27 mouse cellular contexts compared by ENCODE assay signal in the genomic region with DNA sequence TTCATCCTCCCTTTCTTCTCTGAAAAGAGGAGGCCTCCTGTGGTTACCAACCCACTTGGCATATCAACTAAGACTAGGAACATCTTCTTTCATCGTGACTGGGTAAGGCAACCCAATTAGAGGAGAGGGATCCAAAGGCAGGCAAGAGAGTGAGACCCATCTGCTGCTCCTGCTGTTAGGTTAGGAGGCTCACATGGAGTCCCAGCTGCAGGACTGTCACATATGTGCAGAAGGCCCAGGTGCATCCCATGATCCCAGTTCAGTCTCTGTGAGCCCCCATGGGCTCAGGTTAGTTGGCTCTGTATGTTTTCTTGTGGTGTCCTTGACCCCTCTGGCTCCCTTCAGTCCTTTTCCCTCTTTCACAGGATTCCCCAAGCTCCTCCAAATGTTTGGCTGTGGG. TPM values are rescaled to one million over a fixed set of nuclear protein-coding genes. Genes with fewer than 3 reads are reported as not detected.
DNase-seq lines count a peak whose midpoint lies in the region; ATAC-seq and TF ChIP-seq lines count a peak whose summit lies in the region.
"Had no signal": no experiment of that assay in that cellular context is flagged by ENCODE, and none has a peak within 500 bp of the region (broad histone marks: within the 10 kb centered on the region; RNA-seq: fewer than 3 reads in every experiment).

No protein-coding gene starts in this region.

- H3K4me1 ChIP-seq in forebrain, embryonic 13.5 days: no peaks in the 10 kb centered on the region
- no peaks in the 10 kb centered on the region for H3K4me1 ChIP-seq in forebrain, embryonic 15.5 days
- H3K4me1 ChIP-seq in hindbrain, embryonic 13.5 days (replicated peaks): 0 out of 2 replicates have a peak, but pooled peaks cover 4% of the 10 kb centered on the region
- H3K4me1 ChIP-seq in hindbrain, embryonic 11.5 days (replicated peaks; ENCODE audit: control insufficient read depth, insufficient read depth, low read length): no peaks in the 10 kb centered on the region
- H3K4me1 ChIP-seq in midbrain, embryonic 14.5 days (ENCODE audit: control insufficient read depth, insufficient read depth, low read length): no peaks in the 10 kb centered on the region
- H3K4me1 ChIP-seq in midbrain, postnatal 0 days (ENCODE audit: insufficient read depth, low read length): no peaks in the 10 kb centered on the region; the same call in 1 of the 2 replicates
- H3K4me1 ChIP-seq: embryonic facial prominence, embryonic 12.5 days had no signal

- 23% methylated on average over 1 of the region's 1 CpGs for WGBS in forebrain, embryonic 13.5 days
- 21% methylated on average over 1 of the region's 1 CpGs for WGBS in forebrain, embryonic 15.5 days
- 3% methylated on average over 1 of the region's 1 CpGs for WGBS in hindbrain, embryonic 13.5 days
- 8% methylated on average over 1 of the region's 1 CpGs for WGBS in hindbrain, embryonic 11.5 days
- 5% methylated on average over 1 of the region's 1 CpGs for WGBS in midbrain, embryonic 14.5 days
- 3% methylated on average over 1 of the region's 1 CpGs for WGBS in midbrain, postnatal 0 days

- peak; percentile 40 for DNase-seq in heart, adult 11 months
- DNase-seq in heart, postnatal 10 days: no peak
- DNase-seq in hindbrain, embryonic 11.5 days (ENCODE audit: low spot score): no peak
- peak; percentile 9 for DNase-seq in midbrain, embryonic 14.5 days
- DNase-seq in midbrain, postnatal 0 days (ENCODE audit: low spot score): no peak
- DNase-seq: adrenal gland, adult 8-10 months; adrenal gland, postnatal 14 days; adrenal gland, postnatal 36 days; B cell, adult 2 months; cerebellum, adult 11 months; cerebellum, adult 18-20 months; cerebellum, adult 8-10 months; cerebellum, adult 9-11 months; cerebellum, postnatal 14 days; cerebellum, postnatal 36 days; embryo, embryonic 11 days; forebrain, postnatal 0 days had no signal

- intact Hi-C loops in heart, postnatal 10 days (cut with DNase I): no loop called here

- peak; percentile 59 for ATAC-seq in forebrain, embryonic 13.5 days
- ATAC-seq in forebrain, embryonic 15.5 days (replicated peaks): no peak
- ATAC-seq in hindbrain, embryonic 13.5 days (ENCODE audit: low FRiP score): peak; percentile 57; the same call in 1 of the 2 replicates
- ATAC-seq in hindbrain, embryonic 11.5 days (ENCODE audit: low FRiP score): no peak
- 0 out of 2 replicates have a peak, but pooled peaks have one; percentile 6 for ATAC-seq in midbrain, embryonic 14.5 days (ENCODE audit: low FRiP score, low TSS enrichment)
- ATAC-seq in midbrain, postnatal 0 days (ENCODE audit: low FRiP score): no peak
- ATAC-seq: activated CD4-positive, CD25-positive, alpha-beta regulatory T cell, adult 4 months; CD4-positive, CD25-positive, alpha-beta regulatory T cell, adult 4 months; forebrain, postnatal 0 days; Patski had no signal

- no peak for TF ChIP-seq CTCF in midbrain, postnatal 0 days (IDR thresholded peaks at IDR 0.05)

- H3K36me3 ChIP-seq in forebrain, embryonic 13.5 days (ENCODE audit: poor library complexity, severe bottlenecking): no peaks in the 10 kb centered on the region
- no peaks in the 10 kb centered on the region for H3K36me3 ChIP-seq in forebrain, embryonic 15.5 days
- H3K36me3 ChIP-seq in hindbrain, embryonic 13.5 days: no peaks in the 10 kb centered on the region
- no peaks in the 10 kb centered on the region for H3K36me3 ChIP-seq in hindbrain, embryonic 11.5 days (ENCODE audit: control insufficient read depth, insufficient read depth, low read length)
- H3K36me3 ChIP-seq in midbrain, embryonic 14.5 days (ENCODE audit: control insufficient read depth, insufficient read depth, low read length): no peaks in the 10 kb centered on the region
- H3K36me3 ChIP-seq in midbrain, postnatal 0 days (ENCODE audit: insufficient read depth, low read length): no peaks in the 10 kb centered on the region
- H3K36me3 ChIP-seq: embryonic facial prominence, embryonic 10.5 days; embryonic facial prominence, embryonic 12.5 days; G1E had no signal

- H3K27me3 ChIP-seq in forebrain, embryonic 13.5 days: no peaks in the 10 kb centered on the region
- H3K27me3 ChIP-seq in forebrain, embryonic 15.5 days: no peaks in the 10 kb centered on the region
- H3K27me3 ChIP-seq in hindbrain, embryonic 13.5 days: no peaks in the 10 kb centered on the region
- no peaks in the 10 kb centered on the region for H3K27me3 ChIP-seq in hindbrain, embryonic 11.5 days (ENCODE audit: control insufficient read depth, insufficient read depth, low read length)
- H3K27me3 ChIP-seq in midbrain, embryonic 14.5 days (ENCODE audit: control insufficient read depth, insufficient read depth, low read length): no peaks in the 10 kb centered on the region
- H3K27me3 ChIP-seq in midbrain, postnatal 0 days (ENCODE audit: insufficient read depth, low read length): no peaks in the 10 kb centered on the region
- H3K27me3 ChIP-seq: CH12.LX, Patski had no signal

- no peak overlapping the region for H3K4me2 ChIP-seq in forebrain, embryonic 13.5 days
- H3K4me2 ChIP-seq in forebrain, embryonic 15.5 days (replicated peaks): no peak overlapping the region
- no peak overlapping the region for H3K4me2 ChIP-seq in hindbrain, embryonic 13.5 days
- H3K4me2 ChIP-seq in hindbrain, embryonic 11.5 days (replicated peaks; ENCODE audit: low read depth, low read length): no peak overlapping the region
- H3K4me2 ChIP-seq in midbrain, embryonic 14.5 days (ENCODE audit: low read length): no peak overlapping the region
- H3K4me2 ChIP-seq in midbrain, postnatal 0 days (ENCODE audit: low read depth, low read length, poor library complexity, severe bottlenecking): no peak overlapping the region
- H3K4me2 ChIP-seq: embryonic facial prominence, embryonic 12.5 days had no signal

- no peak overlapping the region for H3K27ac ChIP-seq in forebrain, embryonic 13.5 days
- no peak overlapping the region for H3K27ac ChIP-seq in forebrain, embryonic 15.5 days (replicated peaks)
- peak overlapping the region; percentile 30; the same call in 1 of the 2 replicates for H3K27ac ChIP-seq in hindbrain, embryonic 13.5 days
- H3K27ac ChIP-seq in hindbrain, embryonic 11.5 days (ENCODE audit: low read depth, low read length): no peak overlapping the region
- no peak overlapping the region for H3K27ac ChIP-seq in midbrain, embryonic 14.5 days (replicated peaks; ENCODE audit: low read depth, low read length)
- H3K27ac ChIP-seq in midbrain, postnatal 0 days (ENCODE audit: low read depth, low read length): no peak overlapping the region
- H3K27ac ChIP-seq: embryonic facial prominence, embryonic 10.5 days; embryonic facial prominence, embryonic 12.5 days had no signal

- H3K4me3 ChIP-seq in forebrain, embryonic 13.5 days: no peak overlapping the region
- no peak overlapping the region for H3K4me3 ChIP-seq in forebrain, embryonic 15.5 days
- H3K4me3 ChIP-seq in hindbrain, embryonic 13.5 days: no peak overlapping the region
- H3K4me3 ChIP-seq in hindbrain, embryonic 11.5 days (ENCODE audit: low read depth, low read length): no peak overlapping the region
- no peak overlapping the region for H3K4me3 ChIP-seq in midbrain, embryonic 14.5 days (replicated peaks; ENCODE audit: low read depth, low read length)
- H3K4me3 ChIP-seq in midbrain, postnatal 0 days (ENCODE audit: low read depth, low read length): no peak overlapping the region
- H3K4me3 ChIP-seq: embryonic facial prominence, embryonic 10.5 days; embryonic facial prominence, embryonic 12.5 days had no signal

- no peak overlapping the region for H3K9ac ChIP-seq in forebrain, embryonic 13.5 days
- no peak overlapping the region for H3K9ac ChIP-seq in forebrain, embryonic 15.5 days (replicated peaks)
- H3K9ac ChIP-seq in hindbrain, embryonic 13.5 days: no peak overlapping the region
- H3K9ac ChIP-seq in hindbrain, embryonic 11.5 days (ENCODE audit: low read depth, low read length): no peak overlapping the region
- no peak overlapping the region for H3K9ac ChIP-seq in midbrain, embryonic 14.5 days (replicated peaks; ENCODE audit: low read length)
- H3K9ac ChIP-seq in midbrain, postnatal 0 days (replicated peaks; ENCODE audit: low read length, poor library complexity, severe bottlenecking): no peak overlapping the region
- H3K9ac ChIP-seq: embryonic facial prominence, embryonic 12.5 days; forebrain, postnatal 0 days had no signal

- H3K9me3 ChIP-seq in forebrain, embryonic 13.5 days (replicated peaks): no peaks in the 10 kb centered on the region
- no peaks in the 10 kb centered on the region for H3K9me3 ChIP-seq in forebrain, embryonic 15.5 days
- H3K9me3 ChIP-seq in hindbrain, embryonic 13.5 days: no peaks in the 10 kb centered on the region
- no peaks in the 10 kb centered on the region for H3K9me3 ChIP-seq in hindbrain, embryonic 11.5 days (ENCODE audit: control insufficient read depth, low read length)
- H3K9me3 ChIP-seq in midbrain, embryonic 14.5 days (ENCODE audit: control insufficient read depth, low read length): no peaks in the 10 kb centered on the region
- H3K9me3 ChIP-seq in midbrain, postnatal 0 days (ENCODE audit: low read length): no peaks in the 10 kb centered on the region
- H3K9me3 ChIP-seq: embryonic facial prominence, embryonic 10.5 days; embryonic facial prominence, embryonic 12.5 days; G1E had no signal

RNA-seq across cellular contexts. Expression of gene Sgk1, which starts 32.8 kb away (rescaled TPM):
- 16.3 and 18.3 TPM in 2 replicates for polyA plus RNA-seq in forebrain, embryonic 13.5 days (2015; fragmentation: Nextera tagmentation; extraction: Ambion mirVana)
- 27.1 and 28.7 TPM in 2 replicates for polyA plus RNA-seq in forebrain, embryonic 15.5 days (2015; fragmentation: Nextera tagmentation; extraction: Ambion mirVana)
- total RNA-seq in heart, postnatal 10 days (2021): 100 to 1,000 TPM in 1 of 2 experiments, 10 to 100 TPM in 1; 66.4 to 121 TPM
- 37.0 and 40.0 TPM in 2 replicates for polyA plus RNA-seq in hindbrain, embryonic 13.5 days (2015; fragmentation: Nextera tagmentation; extraction: Ambion mirVana)
- polyA plus RNA-seq in hindbrain, embryonic 11.5 days (2014; fragmentation: Nextera tagmentation; extraction: Ambion mirVana): 24.6 and 25.6 TPM in 2 replicates
- 43.7 and 47.9 TPM in 2 replicates for polyA plus RNA-seq in midbrain, embryonic 14.5 days (2014; fragmentation: Nextera tagmentation; extraction: Ambion mirVana)
- total RNA-seq in midbrain, postnatal 0 days (2014; rRNA removed): 65.4 and 92.2 TPM in 2 replicates
- 46.6 and 48.9 TPM in 2 replicates for polyA plus RNA-seq in midbrain, postnatal 0 days (2015; fragmentation: Nextera tagmentation; extraction: Ambion mirVana)

Comparison
In these comparisons a context has a peak if more than half of its experiments do, and no peak if none do; other contexts are left out.
1. ATAC-seq: peak in forebrain, embryonic 13.5 days (single experiment), hindbrain, embryonic 13.5 days (single experiment) and midbrain, embryonic 14.5 days (single experiment); none in forebrain, embryonic 15.5 days (single experiment), hindbrain, embryonic 11.5 days (single experiment) and midbrain, postnatal 0 days (single experiment).
2. DNase-seq: peak in heart, adult 11 months (single experiment) and midbrain, embryonic 14.5 days (single experiment); none in heart, postnatal 10 days (0 of 2), hindbrain, embryonic 11.5 days (single experiment) and midbrain, postnatal 0 days (single experiment).